Mouse (Mus musculus): ENCODE results near the gene Trip11. TPM values are rescaled to one million over a fixed set of nuclear protein-coding genes. Genes with fewer than 3 reads are reported as not detected.

The Trip11 gene
- polyA plus RNA-seq, 1 experiment from 2014 or later, result 18.5 TPM

GRCm38 (mm10) chr12:101833776-101834175, 79.3 kb downstream of the Trip11 start:
- Histone ChIP-seq H3K4me3 (no peak overlapping the region), H3K4me1 (no peaks in the 10 kb centered on the region; the same call in 1 of the 2 replicates), H3K27me3 (ENCODE audit: poor library complexity, severe bottlenecking) (no peaks in the 10 kb centered on the region), H3K27ac (no peak overlapping the region), H3K9me3 (no peaks in the 10 kb centered on the region), H3K36me3 (replicated peaks) (peaks cover 44% of the 10 kb centered on the region)
- 93% methylated on average over 8 of the region's 8 CpGs for WGBS
- no peak for DNase-seq (ENCODE audit: extremely low spot score, low spot score)

GRCm38 (mm10) chr12:101833115-101833506, 80.0 kb downstream of the Trip11 start:
- no peaks in the 10 kb centered on the region for H3K9me3 ChIP-seq
- peaks cover 38% of the 10 kb centered on the region for H3K36me3 ChIP-seq (replicated peaks)
- no peaks in the 10 kb centered on the region for H3K27me3 ChIP-seq (ENCODE audit: poor library complexity, severe bottlenecking)
- H3K27ac ChIP-seq, result no peak overlapping the region
- WGBS, result 95% methylated on average over 6 of the region's 6 CpGs
- DNase-seq (ENCODE audit: extremely low spot score, low spot score), result no peak
- H3K4me3 ChIP-seq, result no peak overlapping the region
- no peaks in the 10 kb centered on the region; the same call in 1 of the 2 replicates for H3K4me1 ChIP-seq

GRCm38 (mm10) chr12:101832179-101833114, 80.6 kb downstream of the Trip11 start:
- WGBS, result 93% methylated on average over 7 of the region's 7 CpGs
- no peak overlapping the region for H3K27ac ChIP-seq
- no peaks in the 10 kb centered on the region; the same call in 1 of the 2 replicates for H3K4me1 ChIP-seq
- DNase-seq (ENCODE audit: extremely low spot score, low spot score), result no peak
- H3K9me3 ChIP-seq, result no peaks in the 10 kb centered on the region
- no peak overlapping the region for H3K4me3 ChIP-seq
- peaks cover 32% of the 10 kb centered on the region for H3K36me3 ChIP-seq (replicated peaks)
- H3K27me3 ChIP-seq (ENCODE audit: poor library complexity, severe bottlenecking), result no peaks in the 10 kb centered on the region

DNA sequence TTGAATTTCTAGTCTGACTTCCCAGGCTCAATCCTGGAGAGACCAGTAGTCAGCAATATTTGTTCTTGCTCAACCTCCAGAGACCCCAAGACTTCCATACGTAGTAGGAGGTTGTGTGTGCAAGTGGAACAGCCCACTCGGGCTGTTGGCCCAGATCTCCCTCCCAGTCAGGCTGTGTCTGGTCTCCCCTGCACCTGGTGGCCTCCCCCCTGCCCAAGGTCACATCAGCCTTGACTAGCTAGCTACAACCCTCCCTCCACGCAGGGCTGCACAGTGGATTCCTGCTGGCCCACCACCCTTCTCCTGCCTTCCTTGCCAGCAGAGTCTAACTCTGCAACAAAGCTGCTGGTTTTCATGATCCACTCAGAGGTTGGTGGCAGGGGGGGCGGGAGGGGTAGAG, 81.8 kb downstream of the Trip11 start:
- Histone ChIP-seq H3K9me3 (no peaks in the 10 kb centered on the region), H3K4me3 (no peak overlapping the region), H3K4me1 (no peaks in the 10 kb centered on the region; the same call in 1 of the 2 replicates), H3K36me3 (replicated peaks) (peaks cover 20% of the 10 kb centered on the region), H3K27ac (no peak overlapping the region), H3K27me3 (ENCODE audit: poor library complexity, severe bottlenecking) (no peaks in the 10 kb centered on the region)
- DNase-seq (ENCODE audit: extremely low spot score, low spot score), result no peak
- WGBS, result 77% methylated on average over 4 of the region's 4 CpGs

GRCm38 (mm10) chr12:101823161-101823560, 89.9 kb downstream of the Trip11 start:
- 88% methylated on average over 4 of the region's 4 CpGs for WGBS
- H3K27ac ChIP-seq, result no peak overlapping the region

GRCm38 (mm10) chr12:101821596-101821995, 91.5 kb downstream of the Trip11 start:
- Histone ChIP-seq H3K27ac (no peak overlapping the region), H3K4me1 (peaks cover 19% of the 10 kb centered on the region), H3K9me3 (no peaks in the 10 kb centered on the region), H3K27me3 (ENCODE audit: poor library complexity, severe bottlenecking) (peaks cover 47% of the 10 kb centered on the region), H3K4me3 (no peak overlapping the region), H3K36me3 (replicated peaks) (no peaks in the 10 kb centered on the region)
- DNase-seq (ENCODE audit: extremely low spot score, low spot score), result no peak
- WGBS, result 39% methylated on average over 3 of the region's 3 CpGs

More at GRCm38 (mm10) chr12:101823161-101823560, 89.9 kb downstream of the Trip11 start:
- Histone ChIP-seq H3K9me3 (no peaks in the 10 kb centered on the region), H3K27me3 (ENCODE audit: poor library complexity, severe bottlenecking) (peaks cover 31% of the 10 kb centered on the region), H3K4me3 (no peak overlapping the region), H3K4me1 (peaks cover 16% of the 10 kb centered on the region), H3K36me3 (replicated peaks) (no peaks in the 10 kb centered on the region)
- DNase-seq (ENCODE audit: extremely low spot score, low spot score), result no peak

DNA sequence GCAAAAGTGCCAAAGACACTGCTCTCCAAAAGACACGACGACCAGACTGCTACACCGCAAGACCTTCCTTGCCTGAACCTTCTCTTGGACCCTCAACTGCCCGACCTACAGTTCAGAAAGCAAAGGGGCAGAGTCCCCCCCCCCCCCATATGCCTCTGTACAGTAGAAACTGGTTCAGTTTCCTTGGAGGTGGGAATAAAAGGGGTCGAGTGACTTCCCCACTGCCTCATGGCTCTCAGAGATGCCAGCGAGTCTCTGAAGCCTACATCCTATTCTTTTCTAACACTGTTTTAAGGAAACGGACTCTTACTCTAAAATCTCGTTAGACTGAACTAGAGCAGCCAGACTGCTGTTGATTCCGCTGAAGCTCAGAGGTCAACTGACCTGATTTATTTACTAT, 93.5 kb downstream of the Trip11 start:
- peak overlapping the region; percentile 79 for H3K27ac ChIP-seq

GRCm38 (mm10) chr12:101818608-101819370, 94.3 kb downstream of the Trip11 start, which contains the start of gene Fbln5:
Gene Fbln5 (minus strand): TSS chr12:101819055.
- peak; percentile 54 for DNase-seq (ENCODE audit: extremely low spot score, low spot score)
- Histone ChIP-seq H3K36me3 (replicated peaks) (no peaks in the 10 kb centered on the region), H3K27me3 (ENCODE audit: poor library complexity, severe bottlenecking) (peaks cover 47% of the 10 kb centered on the region), H3K4me1 (peaks cover 19% of the 10 kb centered on the region), H3K4me3 (peak within 1 kb of the TSS; percentile 65), H3K9me3 (no peaks in the 10 kb centered on the region), H3K27ac (peak within 1 kb of the TSS; percentile 79)
- under 1% methylated on average over 46 of the region's 46 CpGs for WGBS

More for the DNA sequence above, 93.5 kb downstream of the Trip11 start:
- Histone ChIP-seq H3K27me3 (ENCODE audit: poor library complexity, severe bottlenecking) (peaks cover 47% of the 10 kb centered on the region), H3K36me3 (replicated peaks) (no peaks in the 10 kb centered on the region), H3K4me1 (peaks cover 19% of the 10 kb centered on the region), H3K9me3 (no peaks in the 10 kb centered on the region), H3K4me3 (peak overlapping the region; percentile 65)
- no peak for DNase-seq (ENCODE audit: extremely low spot score, low spot score)
- 44% methylated on average over 9 of the region's 9 CpGs for WGBS

DNA sequence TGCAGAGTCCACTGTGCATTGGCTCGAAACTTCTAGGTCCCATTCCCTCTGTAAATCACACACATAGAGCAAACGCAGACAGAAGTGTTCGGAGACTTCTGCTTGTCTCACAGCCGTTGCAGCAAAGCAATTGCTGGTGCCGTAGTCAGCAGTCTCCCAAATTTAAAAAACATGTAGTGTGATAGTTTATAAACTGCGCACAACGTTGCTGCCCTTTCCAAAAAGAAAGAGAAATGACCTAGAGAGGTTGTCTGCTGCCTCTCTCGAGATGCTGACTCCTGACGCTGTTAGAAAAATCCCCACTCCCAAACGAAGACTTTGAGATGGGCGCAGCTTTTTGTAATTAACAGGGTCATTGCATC, 94.8 kb downstream of the Trip11 start:
- H3K9me3 ChIP-seq, result no peaks in the 10 kb centered on the region
- WGBS, result 36% methylated on average over 11 of the region's 11 CpGs
- H3K4me1 ChIP-seq, result peaks cover 19% of the 10 kb centered on the region
- DNase-seq (ENCODE audit: extremely low spot score, low spot score), result no peak
- H3K36me3 ChIP-seq (replicated peaks), result no peaks in the 10 kb centered on the region
- peak overlapping the region; percentile 79; the same call in 1 of the 2 replicates for H3K27ac ChIP-seq
- peak overlapping the region; percentile 65 for H3K4me3 ChIP-seq
- peaks cover 47% of the 10 kb centered on the region for H3K27me3 ChIP-seq (ENCODE audit: poor library complexity, severe bottlenecking)

- no peak for DNase-seq (ENCODE audit: extremely low spot score, low spot score)
- no peaks in the 10 kb centered on the region for H3K9me3 ChIP-seq
- H3K4me1 ChIP-seq, result peaks cover 19% of the 10 kb centered on the region
- no peak overlapping the region for H3K27ac ChIP-seq
- no peak overlapping the region for H3K4me3 ChIP-seq
- peaks cover 47% of the 10 kb centered on the region for H3K27me3 ChIP-seq (ENCODE audit: poor library complexity, severe bottlenecking)
- WGBS, result 47% methylated on average over 5 of the region's 5 CpGs
- H3K36me3 ChIP-seq (replicated peaks), result no peaks in the 10 kb centered on the region
Observed at GRCm38 (mm10) chr12:101816810-101817209, 96.3 kb downstream of the Trip11 start.

- H3K36me3 ChIP-seq (replicated peaks), result no peaks in the 10 kb centered on the region
- WGBS, result 76% methylated on average over 6 of the region's 6 CpGs
Observed at GRCm38 (mm10) chr12:101815796-101816195, 97.3 kb downstream of the Trip11 start.

GRCm38 (mm10) chr12:101814423-101814822, 98.6 kb downstream of the Trip11 start:
- 89% methylated on average over 2 of the region's 2 CpGs for WGBS
- H3K4me3 ChIP-seq, result no peak overlapping the region
- no peak for DNase-seq (ENCODE audit: extremely low spot score, low spot score)
- peaks cover 16% of the 10 kb centered on the region for H3K4me1 ChIP-seq
- H3K27me3 ChIP-seq (ENCODE audit: poor library complexity, severe bottlenecking), result peaks cover 28% of the 10 kb centered on the region
- no peaks in the 10 kb centered on the region for H3K36me3 ChIP-seq (replicated peaks)
- no peak overlapping the region for H3K27ac ChIP-seq
- no peaks in the 10 kb centered on the region for H3K9me3 ChIP-seq

More at GRCm38 (mm10) chr12:101815796-101816195, 97.3 kb downstream of the Trip11 start:
- H3K27ac ChIP-seq, result no peak overlapping the region
- H3K4me1 ChIP-seq, result peaks cover 19% of the 10 kb centered on the region
- H3K9me3 ChIP-seq, result no peaks in the 10 kb centered on the region
- DNase-seq (ENCODE audit: extremely low spot score, low spot score), result no peak
- H3K27me3 ChIP-seq (ENCODE audit: poor library complexity, severe bottlenecking), result peaks cover 42% of the 10 kb centered on the region
- no peak overlapping the region for H3K4me3 ChIP-seq

Data from forebrain, embryonic 10.5 days (tissue).